8 mouse cellular contexts compared by ENCODE assay signal in genomic region chr10:79781139-79781538, GRCm38 (mm10). TPM values are rescaled to one million over a fixed set of nuclear protein-coding genes. Genes with fewer than 3 reads are reported as not detected.
DNase-seq lines count a peak whose midpoint lies in the region; ATAC-seq and TF ChIP-seq lines count a peak whose summit lies in the region.

No protein-coding gene starts in this region.

- H3K27me3 ChIP-seq in forebrain, embryonic 10.5 days (ENCODE audit: poor library complexity, severe bottlenecking): peaks cover 91% of the 10 kb centered on the region
- peaks cover 2% of the 10 kb centered on the region; the same call in 1 of the 2 replicates for H3K27me3 ChIP-seq in intestine, embryonic 16.5 days (replicated peaks; ENCODE audit: control insufficient read depth, insufficient read depth, low read length)
- peaks cover 62% of the 10 kb centered on the region for H3K27me3 ChIP-seq in neural tube, embryonic 12.5 days (replicated peaks)

- H3K4me1 ChIP-seq in lung, adult 2 months (ENCODE audit: control insufficient read depth, insufficient read depth, low read length): peaks cover 9% of the 10 kb centered on the region
- H3K4me1 ChIP-seq in forebrain, embryonic 10.5 days: peaks cover 57% of the 10 kb centered on the region
- H3K4me1 ChIP-seq in intestine, embryonic 16.5 days (ENCODE audit: control insufficient read depth, insufficient read depth, low read length): peaks cover 37% of the 10 kb centered on the region
- peaks cover 38% of the 10 kb centered on the region for H3K4me1 ChIP-seq in neural tube, embryonic 12.5 days

- no peak for ATAC-seq in intestine, embryonic 16.5 days
- ATAC-seq in neural tube, embryonic 12.5 days (ENCODE audit: low FRiP score, low read depth): no peak

- peak overlapping the region; percentile 94 for H3K4me2 ChIP-seq in intestine, embryonic 16.5 days (ENCODE audit: low read depth, low read length)
- H3K4me2 ChIP-seq in neural tube, embryonic 12.5 days (replicated peaks): peak overlapping the region; percentile 69

- intact Hi-C loops in left cerebral cortex, postnatal 25 days (cut with DNase I): no loop called here

- no peak for DNase-seq in lung, adult 2 months
- DNase-seq in lung, postnatal 14 days: no peak
- DNase-seq in forebrain, embryonic 10.5 days (ENCODE audit: extremely low spot score, low spot score): no peak
- no peak for DNase-seq in right cerebral cortex, adult 18-20 months
- no peak for DNase-seq in left cerebral cortex, postnatal 25 days (ENCODE audit: low spot score in 2 of 2)
- DNase-seq in layer of hippocampus, adult 9-11 months: no peak

- peak overlapping the region; percentile 43 for H3K9ac ChIP-seq in intestine, embryonic 16.5 days (ENCODE audit: low read depth, low read length)
- H3K9ac ChIP-seq in neural tube, embryonic 12.5 days: no peak overlapping the region

- TF ChIP-seq POLR2A in lung, adult 2 months (IDR thresholded peaks at IDR 0.05; ENCODE audit: borderline replicate concordance, extremely low read depth, low read depth, low read length): no peak

- 28% methylated on average over 21 of the region's 21 CpGs for WGBS in lung, adult 2 months
- 27% methylated on average over 21 of the region's 21 CpGs for WGBS in forebrain, embryonic 10.5 days
- WGBS in intestine, embryonic 16.5 days: 33% methylated on average over 21 of the region's 21 CpGs
- 29% methylated on average over 21 of the region's 21 CpGs for WGBS in neural tube, embryonic 12.5 days

- H3K4me3 ChIP-seq in lung, adult 2 months (replicated peaks; ENCODE audit: extremely low read depth, low read depth, low read length): peak overlapping the region; percentile 22
- peak overlapping the region; percentile 55 for H3K4me3 ChIP-seq in forebrain, embryonic 10.5 days
- peak overlapping the region; percentile 54 for H3K4me3 ChIP-seq in intestine, embryonic 16.5 days (ENCODE audit: low read length)
- H3K4me3 ChIP-seq in neural tube, embryonic 12.5 days: no peak overlapping the region

- no peaks in the 10 kb centered on the region for H3K36me3 ChIP-seq in forebrain, embryonic 10.5 days (replicated peaks)
- no peaks in the 10 kb centered on the region for H3K36me3 ChIP-seq in intestine, embryonic 16.5 days (ENCODE audit: control insufficient read depth, insufficient read depth, low read length)
- no peaks in the 10 kb centered on the region for H3K36me3 ChIP-seq in neural tube, embryonic 12.5 days

- no peak for TF ChIP-seq CTCF in lung, adult 2 months (IDR thresholded peaks at IDR 0.05; ENCODE audit: insufficient read depth, low read length)

- H3K9me3 ChIP-seq in forebrain, embryonic 10.5 days: no peaks in the 10 kb centered on the region
- H3K9me3 ChIP-seq in intestine, embryonic 16.5 days (ENCODE audit: control insufficient read depth, low read length): no peaks in the 10 kb centered on the region
- H3K9me3 ChIP-seq in neural tube, embryonic 12.5 days: no peaks in the 10 kb centered on the region

- H3K27ac ChIP-seq in forebrain, embryonic 10.5 days: no peak overlapping the region
- H3K27ac ChIP-seq in intestine, embryonic 16.5 days (ENCODE audit: low read length): no peak overlapping the region
- no peak overlapping the region for H3K27ac ChIP-seq in neural tube, embryonic 12.5 days

RNA-seq across cellular contexts. Expression of gene Fstl3, which starts 4.1 kb away (rescaled TPM):
- polyA plus RNA-seq in lung, adult 2 months (2012; rRNA removed): 65.8 and 72.7 TPM in 2 replicates
- 1.1 and 1.5 TPM in 2 replicates for polyA plus RNA-seq in forebrain, embryonic 10.5 days (2016; fragmentation: Nextera tagmentation; extraction: Ambion mirVana)
- 15.1 and 16.6 TPM in 2 replicates for polyA plus RNA-seq in intestine, embryonic 16.5 days (2015; fragmentation: Nextera tagmentation; extraction: Ambion mirVana)
- polyA plus RNA-seq in neural tube, embryonic 12.5 days (2016; fragmentation: Nextera tagmentation; extraction: Ambion mirVana): 1.5 and 2.0 TPM in 2 replicates
- 1 to 10 TPM; 2.2 to 2.4 TPM for total RNA-seq in left cerebral cortex, postnatal 25 days (2021)

RNA-seq across cellular contexts. Expression of gene Prss57, which starts 9.6 kb away (rescaled TPM):
- 0.20 TPM in 1 of 2 replicates, not detected in the other for polyA plus RNA-seq in lung, adult 2 months (2012; rRNA removed)
- not detected in 2 replicates for polyA plus RNA-seq in forebrain, embryonic 10.5 days (2016; fragmentation: Nextera tagmentation; extraction: Ambion mirVana)
- 0.07 and 0.11 TPM in 2 replicates for polyA plus RNA-seq in intestine, embryonic 16.5 days (2015; fragmentation: Nextera tagmentation; extraction: Ambion mirVana)
- 0.16 and 0.42 TPM in 2 replicates for polyA plus RNA-seq in neural tube, embryonic 12.5 days (2016; fragmentation: Nextera tagmentation; extraction: Ambion mirVana)
- total RNA-seq in left cerebral cortex, postnatal 25 days (2021): 1 to 10 TPM in 1 of 2 experiments, under 1 TPM in 1; 0.62 to 1.1 TPM

RNA-seq across cellular contexts. Expression of gene Palm, which starts 12.2 kb away (rescaled TPM):
- polyA plus RNA-seq in lung, adult 2 months (2012; rRNA removed): 34.2 and 38.5 TPM in 2 replicates
- 114 and 119 TPM in 2 replicates for polyA plus RNA-seq in forebrain, embryonic 10.5 days (2016; fragmentation: Nextera tagmentation; extraction: Ambion mirVana)
- 44.1 and 44.8 TPM in 2 replicates for polyA plus RNA-seq in intestine, embryonic 16.5 days (2015; fragmentation: Nextera tagmentation; extraction: Ambion mirVana)
- polyA plus RNA-seq in neural tube, embryonic 12.5 days (2016; fragmentation: Nextera tagmentation; extraction: Ambion mirVana): 196 and 205 TPM in 2 replicates
- 100 to 1,000 TPM; 318 to 348 TPM for total RNA-seq in left cerebral cortex, postnatal 25 days (2021)

RNA-seq across cellular contexts. Expression of gene Rnf126, which starts 14.4 kb away (rescaled TPM):
- 103 and 134 TPM in 2 replicates for polyA plus RNA-seq in lung, adult 2 months (2012; rRNA removed)
- polyA plus RNA-seq in forebrain, embryonic 10.5 days (2016; fragmentation: Nextera tagmentation; extraction: Ambion mirVana): 92.4 and 113 TPM in 2 replicates
- polyA plus RNA-seq in intestine, embryonic 16.5 days (2015; fragmentation: Nextera tagmentation; extraction: Ambion mirVana): 39.7 and 56.6 TPM in 2 replicates
- polyA plus RNA-seq in neural tube, embryonic 12.5 days (2016; fragmentation: Nextera tagmentation; extraction: Ambion mirVana): 115 and 118 TPM in 2 replicates
- total RNA-seq in left cerebral cortex, postnatal 25 days (2021): 10 to 100 TPM; 90.9 to 96.0 TPM

RNA-seq across cellular contexts. Expression of gene Fgf22, which starts 26.3 kb away (rescaled TPM):
- 0.10 and 1.0 TPM in 2 replicates for polyA plus RNA-seq in lung, adult 2 months (2012; rRNA removed)
- 0.36 and 0.64 TPM in 2 replicates for polyA plus RNA-seq in forebrain, embryonic 10.5 days (2016; fragmentation: Nextera tagmentation; extraction: Ambion mirVana)
- polyA plus RNA-seq in intestine, embryonic 16.5 days (2015; fragmentation: Nextera tagmentation; extraction: Ambion mirVana): 0.26 TPM in 1 of 2 replicates, not detected in the other
- polyA plus RNA-seq in neural tube, embryonic 12.5 days (2016; fragmentation: Nextera tagmentation; extraction: Ambion mirVana): 0.55 and 1.2 TPM in 2 replicates
- 1 to 10 TPM; 2.8 to 4.0 TPM for total RNA-seq in left cerebral cortex, postnatal 25 days (2021)
